Mouse (Mus musculus) MEL (cell line): ENCODE measurements at regions not wholly inside any gene's neighbourhood (a gene's known extent, or its start where the extent isn't known, plus 50 kb on each side); places are given as distances from the start of the nearest gene placed in this dataset.

Source experiments
- DNase-seq: peaks from one replicate; pipeline ENCODE4 v3.0.0; 2011; ENCODE audit warnings: low read depth, low spot score
- H3K27ac ChIP-seq: 2 replicates; pipeline ENCODE4 v1.5.1; 2012; ENCODE audit warnings: low read depth, mild to moderate bottlenecking, control low read depth, low read length, moderate library complexity; ENCODE audit not compliant: control insufficient read depth
- H3K27me3 ChIP-seq, 2 experiments: fragments of 150-350 bp in 1 of 2; sonication (generic) in 1 of 2; 2 replicates each; pipeline ENCODE4 v1.6.1; 2012; ENCODE audit warnings: low read length in 2 of 2, mild to moderate bottlenecking in 2 of 2, improper control_type of control experiment in 1 of 2, moderate library complexity in 1 of 2; ENCODE audit not compliant: insufficient read depth in 2 of 2, control insufficient read depth in 1 of 2
- H3K36me3 ChIP-seq, 2 experiments: 2 replicates each; pipeline ENCODE4 v1.6.1; 2012 to 2014; ENCODE audit warnings: low read length in 2 of 2, improper control_type of control experiment in 1 of 2, inconsistent platforms in 1 of 2, mild to moderate bottlenecking in 1 of 2; ENCODE audit not compliant: insufficient read depth in 2 of 2, control insufficient read depth in 1 of 2
- H3K4me1 ChIP-seq, 2 experiments: fragments of 150-350 bp in 1 of 2; sonication (generic) in 1 of 2; 2 replicates each; pipeline ENCODE4 v1.6.1; 2012; ENCODE audit warnings: low read length in 2 of 2, improper control_type of control experiment in 1 of 2, mild to moderate bottlenecking in 1 of 2; ENCODE audit not compliant: insufficient read depth in 2 of 2, control insufficient read depth in 1 of 2
- H3K4me3 ChIP-seq, 2 experiments: fragments of 150-350 bp in 1 of 2; sonication (generic) in 1 of 2; 2 replicates each; pipeline ENCODE4 v1.5.1; 2012; ENCODE audit warnings: low read depth in 2 of 2, low read length in 2 of 2, mild to moderate bottlenecking in 2 of 2, moderate library complexity in 2 of 2, control low read depth in 1 of 2, improper control_type of control experiment in 1 of 2; ENCODE audit not compliant: control insufficient read depth in 1 of 2, insufficient read depth in 1 of 2
- H3K79me2 ChIP-seq: 2 replicates; pipeline ENCODE4 v1.6.1; 2012; ENCODE audit warnings: mild to moderate bottlenecking, low read length, moderate library complexity; ENCODE audit not compliant: control insufficient read depth, poor library complexity, insufficient read depth
- H3K9ac ChIP-seq: 2 replicates; pipeline ENCODE4 v1.6.1; 2012; ENCODE audit warnings: low read depth, mild to moderate bottlenecking, control low read depth, low read length, moderate library complexity; ENCODE audit not compliant: control insufficient read depth, poor library complexity, severe bottlenecking
- H3K9me3 ChIP-seq: fragments of 150-350 bp; sonication (generic); replicated peaks from 2 replicates; pipeline ENCODE4 v1.6.1; 2012; ENCODE audit warnings: mild to moderate bottlenecking, low read length, improper control_type of control experiment, moderate library complexity; ENCODE audit not compliant: insufficient read depth
- BHLHE40 ChIP-seq: IDR thresholded peaks from 2 replicates; pipeline ENCODE4 v1.6.1; 2012; ENCODE audit warnings: low read depth, mild to moderate bottlenecking, inconsistent platforms, low read length, improper control_type of control experiment, borderline replicate concordance
- CHD1 ChIP-seq: IDR thresholded peaks from 2 replicates; pipeline ENCODE4 v1.6.1; 2012; ENCODE audit warnings: low read depth, mild to moderate bottlenecking, inconsistent platforms, low read length, improper control_type of control experiment
- ETS1 ChIP-seq: IDR thresholded peaks from 2 replicates; pipeline ENCODE4 v1.6.1; 2012; ENCODE audit warnings: low read depth, mild to moderate bottlenecking, inconsistent platforms, low read length, improper control_type of control experiment, moderate library complexity
- GABPA ChIP-seq: IDR thresholded peaks from 2 replicates; pipeline ENCODE4 v1.6.1; 2012; ENCODE audit warnings: low read depth, mild to moderate bottlenecking, inconsistent platforms, low read length, improper control_type of control experiment, moderate library complexity
- GATA1 ChIP-seq: IDR thresholded peaks from 2 replicates; pipeline ENCODE4 v1.6.1; 2011; ENCODE audit warnings: low read depth, low read length, improper control_type of control experiment
- JUND ChIP-seq: IDR thresholded peaks from 2 replicates; pipeline ENCODE4 v1.6.1; 2011; ENCODE audit warnings: low read depth, mild to moderate bottlenecking, improper control_type of control experiment, low read length
- MAFK ChIP-seq: IDR thresholded peaks from 2 replicates; pipeline ENCODE4 v1.6.1; 2011; ENCODE audit warnings: low read depth, mild to moderate bottlenecking, low read length, improper control_type of control experiment, borderline replicate concordance
- MAX ChIP-seq: IDR thresholded peaks from 2 replicates; pipeline ENCODE4 v1.6.1; 2011; ENCODE audit warnings: low read length, improper control_type of control experiment
- MEF2A ChIP-seq: IDR thresholded peaks from 2 replicates; pipeline ENCODE4 v1.6.1; 2014; ENCODE audit warnings: low read depth, mild to moderate bottlenecking, inconsistent platforms, low read length, improper control_type of control experiment; ENCODE audit not compliant: poor library complexity, insufficient replicate concordance, severe bottlenecking; ENCODE audit errors: extremely low read depth
- NRF1 ChIP-seq: IDR thresholded peaks from 2 replicates; pipeline ENCODE4 v1.6.1; 2014; ENCODE audit warnings: low read depth, mild to moderate bottlenecking, inconsistent platforms, low read length, improper control_type of control experiment, moderate library complexity; ENCODE audit not compliant: poor library complexity, insufficient read depth, severe bottlenecking
- POLR2A ChIP-seq, 2 experiments: IDR thresholded peaks; 2 replicates each; pipeline ENCODE4 v1.6.1; 2011 to 2012; ENCODE audit warnings: low read length in 2 of 2, mild to moderate bottlenecking in 2 of 2, control low read depth in 1 of 2, improper control_type of control experiment in 1 of 2, low read depth in 1 of 2, moderate library complexity in 1 of 2; ENCODE audit not compliant: control insufficient read depth in 1 of 2, insufficient read depth in 1 of 2, poor library complexity in 1 of 2
- POLR2AphosphoS2 ChIP-seq: IDR thresholded peaks from 2 replicates; pipeline ENCODE4 v1.6.1; 2011; ENCODE audit warnings: low read length, improper control_type of control experiment
- POLR2AphosphoS5 ChIP-seq: IDR thresholded peaks from 2 replicates; pipeline ENCODE4 v1.6.1; 2012; ENCODE audit warnings: low read depth, borderline replicate concordance, mild to moderate bottlenecking, inconsistent platforms, low read length, moderate library complexity, mixed read lengths
- TAL1 ChIP-seq: IDR thresholded peaks from 2 replicates; pipeline ENCODE4 v1.6.1; 2012; ENCODE audit warnings: mild to moderate bottlenecking, inconsistent platforms, low read length, moderate library complexity, mixed read lengths
- USF1 ChIP-seq: IDR thresholded peaks from 2 replicates; pipeline ENCODE4 v1.6.1; 2014; ENCODE audit warnings: low read depth, mild to moderate bottlenecking, inconsistent platforms, low read length, improper control_type of control experiment, moderate library complexity
- USF2 ChIP-seq, 2 experiments: IDR thresholded peaks; 2 replicates each; pipeline ENCODE4 v1.6.1; 2011 to 2012; ENCODE audit warnings: improper control_type of control experiment in 2 of 2, low read length in 2 of 2, borderline replicate concordance in 1 of 2, inconsistent platforms in 1 of 2, low read depth in 1 of 2, mild to moderate bottlenecking in 1 of 2; ENCODE audit not compliant: insufficient read depth in 1 of 2
- ZC3H11A ChIP-seq: IDR thresholded peaks from 2 replicates; pipeline ENCODE4 v1.6.1; 2012; ENCODE audit warnings: low read depth, mild to moderate bottlenecking, inconsistent platforms, low read length, improper control_type of control experiment
- ZKSCAN1 ChIP-seq: IDR thresholded peaks from 2 replicates; pipeline ENCODE4 v1.6.1; 2012; ENCODE audit warnings: low read depth, mild to moderate bottlenecking, inconsistent platforms, low read length, improper control_type of control experiment, moderate library complexity
- ZNF384 ChIP-seq: IDR thresholded peaks from 2 replicates; pipeline ENCODE4 v1.6.1; 2012; ENCODE audit warnings: low read depth, mild to moderate bottlenecking, inconsistent platforms, low read length, improper control_type of control experiment

GRCm38 (mm10) chr10:117919186-117919941 is 73.5 kb upstream of the Rap1b start:
- no peak overlapping the region for H3K9ac ChIP-seq
- peaks cover 13 to 33% of the 10 kb centered on the region in 2 experiments for H3K4me1 ChIP-seq
- no peak overlapping the region for H3K27ac ChIP-seq
- peaks cover 0 to 33% of the 10 kb centered on the region in 2 experiments; a peak in 2 of 4 replicates for H3K36me3 ChIP-seq
- no peaks in the 10 kb centered on the region for H3K9me3 ChIP-seq
- H3K27me3 ChIP-seq, result no peaks in the 10 kb centered on the region
- no peak for TF ChIP-seq MEF2A
- no peak for TF ChIP-seq POLR2AphosphoS2
- no peak for TF ChIP-seq GABPA
- no peak for TF ChIP-seq USF1
- TF ChIP-seq POLR2A (IDR thresholded peaks at IDR 0.05; ENCODE audit: control insufficient read depth in 1 of 2, insufficient read depth in 1 of 2, low read depth in 1 of 2, low read length in 2 of 2, poor library complexity in 1 of 2), result no peak
- no peak for TF ChIP-seq ZC3H11A
- TF ChIP-seq NRF1, result no peak
- no peak for TF ChIP-seq USF2 (IDR thresholded peaks at IDR 0.05; ENCODE audit: borderline replicate concordance in 1 of 2, insufficient read depth in 1 of 2, low read depth in 1 of 2, low read length in 2 of 2)
- TF ChIP-seq ZNF384, result no peak
- TF ChIP-seq GATA1, result no peak
- TF ChIP-seq MAX, result no peak
- no peak for TF ChIP-seq MAFK
- TF ChIP-seq CHD1, result no peak
- no peak for TF ChIP-seq BHLHE40
- TF ChIP-seq TAL1, result no peak
- no peak for TF ChIP-seq POLR2AphosphoS5
- TF ChIP-seq ZKSCAN1, result no peak
- TF ChIP-seq ETS1, result no peak
- TF ChIP-seq JUND, result no peak
- DNase-seq, result no peak
- no peak overlapping the region for H3K4me3 ChIP-seq
- H3K79me2 ChIP-seq, result no peaks in the 10 kb centered on the region

GRCm38 (mm10) chr10:117925186-117925585 is 79.4 kb upstream of the Rap1b start:
- no peak overlapping the region for H3K27ac ChIP-seq
- peaks cover 7 to 30% of the 10 kb centered on the region in 2 experiments for H3K4me1 ChIP-seq
- no peaks in the 10 kb centered on the region for H3K27me3 ChIP-seq
- no peak overlapping the region for H3K9ac ChIP-seq
- H3K9me3 ChIP-seq, result no peaks in the 10 kb centered on the region
- no peak for DNase-seq
- H3K4me3 ChIP-seq, result no peak overlapping the region
- no peak for TF ChIP-seq CHD1
- peaks cover 0 to 26% of the 10 kb centered on the region in 2 experiments; a peak in 2 of 4 replicates for H3K36me3 ChIP-seq
- H3K79me2 ChIP-seq, result no peaks in the 10 kb centered on the region
